29 mouse cellular contexts compared by ENCODE assay signal in the genomic region with DNA sequence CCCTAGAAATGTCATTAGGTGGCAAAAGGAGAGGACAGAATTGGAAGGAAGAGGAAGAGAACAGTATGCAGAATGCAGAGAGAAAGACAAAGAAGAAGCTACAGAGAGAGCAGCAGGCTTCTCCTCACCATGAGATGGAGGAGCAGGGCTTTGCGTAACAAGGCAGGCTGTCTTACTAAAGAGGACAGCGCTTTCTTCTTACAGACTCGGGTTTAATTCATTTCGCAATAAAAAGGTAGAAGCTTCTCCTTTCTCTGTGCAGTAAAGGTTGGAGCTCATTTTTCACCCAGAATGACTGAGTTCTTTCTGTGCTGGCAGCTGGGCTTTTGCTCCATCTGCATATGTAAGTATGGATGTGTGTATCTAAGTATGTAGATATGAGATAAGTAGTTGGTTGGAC. TPM values are rescaled to one million over a fixed set of nuclear protein-coding genes. Genes with fewer than 3 reads are reported as not detected.
DNase-seq lines count a peak whose midpoint lies in the region; ATAC-seq and TF ChIP-seq lines count a peak whose summit lies in the region.
"Had no signal": no experiment of that assay in that cellular context is flagged by ENCODE, and none has a peak within 500 bp of the region (broad histone marks: within the 10 kb centered on the region; RNA-seq: fewer than 3 reads in every experiment).

No protein-coding gene starts in this region.

- H3K27ac ChIP-seq in lung, postnatal 0 days (ENCODE audit: low read length): no peak overlapping the region
- H3K27ac ChIP-seq in bone marrow, adult 2 months (ENCODE audit: control insufficient read depth, insufficient read depth, low read depth, low read length, poor library complexity): peak overlapping the region; percentile 53; the same call in 1 of the 2 replicates
- H3K27ac ChIP-seq in midbrain, embryonic 11.5 days (ENCODE audit: low read depth, low read length): no peak overlapping the region
- H3K27ac ChIP-seq: embryonic facial prominence, embryonic 10.5 days; embryonic facial prominence, embryonic 13.5 days; forebrain, embryonic 10.5 days; forebrain, embryonic 13.5 days; gastrocnemius, adult 2 months; heart, adult 2 months; heart, embryonic 10.5 days; heart, embryonic 13.5 days; hindbrain, embryonic 14.5 days; hindbrain, postnatal 0 days had no signal

- H3K36me3 ChIP-seq in lung, postnatal 0 days (ENCODE audit: insufficient read depth, low read length): no peaks in the 10 kb centered on the region
- no peaks in the 10 kb centered on the region for H3K36me3 ChIP-seq in midbrain, embryonic 11.5 days (ENCODE audit: control insufficient read depth, insufficient read depth, low read length)

- no peak for TF ChIP-seq CTCF in lung, postnatal 0 days (IDR thresholded peaks at IDR 0.05)
- TF ChIP-seq CTCF in lung, adult 2 months (IDR thresholded peaks at IDR 0.05; ENCODE audit: insufficient read depth, low read length): no peak
- TF ChIP-seq CTCF in bone marrow, adult 2 months (IDR thresholded peaks at IDR 0.05; ENCODE audit: control insufficient read depth, insufficient read depth, low read length): no peak

- 91% methylated on average over 4 of the region's 4 CpGs for WGBS in lung, postnatal 0 days
- 94% methylated on average over 4 of the region's 4 CpGs for WGBS in lung, adult 2 months
- WGBS in bone marrow, adult 2 months: 53% methylated on average over 4 of the region's 4 CpGs
- WGBS in midbrain, embryonic 11.5 days: 90% methylated on average over 4 of the region's 4 CpGs

- TF ChIP-seq EP300 in lung, postnatal 0 days (IDR thresholded peaks at IDR 0.05): no peak

- H3K9me3 ChIP-seq in lung, postnatal 0 days (ENCODE audit: low read length): no peaks in the 10 kb centered on the region
- H3K9me3 ChIP-seq in midbrain, embryonic 11.5 days (ENCODE audit: control insufficient read depth, low read length): no peaks in the 10 kb centered on the region
- H3K9me3 ChIP-seq: embryonic facial prominence, embryonic 10.5 days; embryonic facial prominence, embryonic 13.5 days; forebrain, embryonic 10.5 days; forebrain, embryonic 13.5 days; heart, embryonic 10.5 days; heart, embryonic 13.5 days had no signal

- no peak overlapping the region for H3K4me3 ChIP-seq in lung, postnatal 0 days (ENCODE audit: low read depth, low read length)
- H3K4me3 ChIP-seq in lung, adult 2 months (replicated peaks; ENCODE audit: extremely low read depth, low read depth, low read length): no peak overlapping the region
- no peak overlapping the region for H3K4me3 ChIP-seq in bone marrow, adult 2 months (replicated peaks; ENCODE audit: control insufficient read depth, low read depth, low read length)
- H3K4me3 ChIP-seq in midbrain, embryonic 11.5 days (ENCODE audit: low read depth, low read length): no peak overlapping the region
- H3K4me3 ChIP-seq: embryonic facial prominence, embryonic 10.5 days; embryonic facial prominence, embryonic 13.5 days; erythroblast, embryonic 14.5 days; forebrain, embryonic 10.5 days; forebrain, embryonic 13.5 days; gastrocnemius, adult 2 months; heart, adult 2 months; heart, embryonic 10.5 days; heart, embryonic 13.5 days had no signal

- no peak for TF ChIP-seq POLR2A in lung, adult 2 months (IDR thresholded peaks at IDR 0.05; ENCODE audit: borderline replicate concordance, extremely low read depth, low read depth, low read length)
- no peak for TF ChIP-seq POLR2A in bone marrow, adult 2 months (IDR thresholded peaks at IDR 0.05; ENCODE audit: borderline replicate concordance, control insufficient read depth, low read depth, low read length)

- no peak for ATAC-seq in lung, postnatal 0 days
- peak; percentile 63 for ATAC-seq in granulocyte monocyte progenitor cell, adult 5-6 weeks (replicated peaks; ENCODE audit: poor library complexity, severe bottlenecking)
- peak; percentile 43 for ATAC-seq in monocyte, adult 5-6 weeks (replicated peaks; ENCODE audit: insufficient number of reproducible peaks, low FRiP score, low TSS enrichment, poor library complexity, severe bottlenecking)
- no peak for ATAC-seq in midbrain, embryonic 11.5 days (ENCODE audit: low FRiP score)
- ATAC-seq: CD4-positive, CD25-positive, alpha-beta regulatory T cell, adult 4 months; forebrain, embryonic 13.5 days; forebrain, embryonic 16.5 days; hindbrain, postnatal 0 days; inflammation-experienced regulatory T-cells, adult 6 months had no signal

- no peaks in the 10 kb centered on the region for H3K27me3 ChIP-seq in lung, postnatal 0 days (replicated peaks; ENCODE audit: insufficient read depth, low read length)
- no peaks in the 10 kb centered on the region for H3K27me3 ChIP-seq in midbrain, embryonic 11.5 days (ENCODE audit: control insufficient read depth, insufficient read depth, low read length)
- H3K27me3 ChIP-seq: embryonic facial prominence, embryonic 13.5 days; forebrain, embryonic 13.5 days; heart, embryonic 13.5 days had no signal

- no peaks in the 10 kb centered on the region for H3K4me1 ChIP-seq in lung, postnatal 0 days (ENCODE audit: insufficient read depth, low read depth, low read length)
- 0 out of 2 replicates have a peak, but pooled peaks cover 3% of the 10 kb centered on the region for H3K4me1 ChIP-seq in lung, adult 2 months (ENCODE audit: control insufficient read depth, insufficient read depth, low read length)
- peaks cover 6% of the 10 kb centered on the region for H3K4me1 ChIP-seq in bone marrow, adult 2 months (ENCODE audit: control insufficient read depth, insufficient read depth, low read length)
- no peaks in the 10 kb centered on the region for H3K4me1 ChIP-seq in midbrain, embryonic 11.5 days (ENCODE audit: control insufficient read depth, insufficient read depth, low read length)
- H3K4me1 ChIP-seq: embryonic facial prominence, embryonic 10.5 days; embryonic facial prominence, embryonic 13.5 days; forebrain, embryonic 10.5 days; forebrain, embryonic 13.5 days had no signal

- peak; percentile 30 for DNase-seq in lung, postnatal 0 days (ENCODE audit: low spot score)
- no peak for DNase-seq in lung, adult 2 months
- DNase-seq in midbrain, embryonic 11.5 days (ENCODE audit: low spot score, missing footprints): no peak
- DNase-seq in heart, adult 11 months: no peak
- DNase-seq: adrenal gland, adult 8-10 months; adrenal gland, postnatal 25 days; cerebellum, adult 18-20 months; cerebellum, adult 9-10 months; cerebellum, postnatal 14 days; gastrocnemius, adult 2 months; gastrocnemius, postnatal 14 days; heart, adult 2 months; heart, postnatal 14 days; heart, postnatal 4 days had no signal

- H3K9ac ChIP-seq in lung, postnatal 0 days (replicated peaks; ENCODE audit: low read depth): no peak overlapping the region
- H3K9ac ChIP-seq in midbrain, embryonic 11.5 days (ENCODE audit: low read length): no peak overlapping the region
- H3K9ac ChIP-seq: embryonic facial prominence, embryonic 13.5 days; forebrain, embryonic 13.5 days; heart, embryonic 13.5 days; hindbrain, embryonic 14.5 days had no signal

- no peak overlapping the region for H3K4me2 ChIP-seq in lung, postnatal 0 days (replicated peaks; ENCODE audit: low read depth, low read length)
- no peak overlapping the region for H3K4me2 ChIP-seq in midbrain, embryonic 11.5 days
- H3K4me2 ChIP-seq: embryonic facial prominence, embryonic 13.5 days; forebrain, embryonic 13.5 days; heart, embryonic 13.5 days; hindbrain, embryonic 14.5 days had no signal

RNA-seq across cellular contexts. Expression of a gene that starts 25.7 kb away (rescaled TPM):
- 14.0 and 14.3 TPM in 2 replicates for polyA plus RNA-seq in lung, postnatal 0 days (2015; fragmentation: Nextera tagmentation; extraction: Ambion mirVana)
- polyA plus RNA-seq in lung, adult 2 months (2012; rRNA removed): 83.9 and 94.4 TPM in 2 replicates
- polyA plus RNA-seq in bone marrow, adult 2 months (2011; ENCODE audit: insufficient read depth, insufficient read length, low replicate concordance, missing spikeins): 12.4 and 30.1 TPM in 2 replicates
- 14.1 and 19.6 TPM in 2 replicates for total RNA-seq in granulocyte monocyte progenitor cell, adult 5-6 weeks (2014; fragmentation: Nextera tagmentation)
- 11.9 and 20.8 TPM in 2 replicates for total RNA-seq in granulocyte monocyte progenitor cell, adult 5-6 weeks (2017)
- total RNA-seq in monocyte, adult 5-6 weeks (2017): 28.2 to 59.4 TPM (median 54.9 TPM) in 3 replicates
- polyA plus RNA-seq in midbrain, embryonic 11.5 days (2014; fragmentation: Nextera tagmentation; extraction: Ambion mirVana): 23.7 and 23.8 TPM in 2 replicates

RNA-seq across cellular contexts. Expression of a gene that starts 25.8 kb away (rescaled TPM):
- polyA plus RNA-seq in lung, postnatal 0 days (2015; fragmentation: Nextera tagmentation; extraction: Ambion mirVana): 14.4 and 14.6 TPM in 2 replicates
- polyA plus RNA-seq in lung, adult 2 months (2012; rRNA removed): 34.1 and 37.8 TPM in 2 replicates
- 10.9 and 29.2 TPM in 2 replicates for polyA plus RNA-seq in bone marrow, adult 2 months (2011; ENCODE audit: insufficient read depth, insufficient read length, low replicate concordance, missing spikeins)
- 10.7 and 13.9 TPM in 2 replicates for total RNA-seq in granulocyte monocyte progenitor cell, adult 5-6 weeks (2014; fragmentation: Nextera tagmentation)
- 7.8 and 9.9 TPM in 2 replicates for total RNA-seq in granulocyte monocyte progenitor cell, adult 5-6 weeks (2017)
- total RNA-seq in monocyte, adult 5-6 weeks (2017): 17.2 to 28.0 TPM (median 25.4 TPM) in 3 replicates
- 15.2 and 19.0 TPM in 2 replicates for polyA plus RNA-seq in midbrain, embryonic 11.5 days (2014; fragmentation: Nextera tagmentation; extraction: Ambion mirVana)

RNA-seq across cellular contexts. Expression of a gene that starts 38.5 kb away (rescaled TPM):
- 4.5 and 6.0 TPM in 2 replicates for polyA plus RNA-seq in lung, postnatal 0 days (2015; fragmentation: Nextera tagmentation; extraction: Ambion mirVana)
- 17.8 and 21.8 TPM in 2 replicates for polyA plus RNA-seq in lung, adult 2 months (2012; rRNA removed)
- polyA plus RNA-seq in bone marrow, adult 2 months (2011; ENCODE audit: insufficient read depth, insufficient read length, low replicate concordance, missing spikeins): 45.3 and 60.2 TPM in 2 replicates
- 52.0 and 70.0 TPM in 2 replicates for total RNA-seq in granulocyte monocyte progenitor cell, adult 5-6 weeks (2014; fragmentation: Nextera tagmentation)
- 30.2 and 39.5 TPM in 2 replicates for total RNA-seq in granulocyte monocyte progenitor cell, adult 5-6 weeks (2017)
- total RNA-seq in monocyte, adult 5-6 weeks (2017): 11.2 to 31.4 TPM (median 24.6 TPM) in 3 replicates
- polyA plus RNA-seq in midbrain, embryonic 11.5 days (2014; fragmentation: Nextera tagmentation; extraction: Ambion mirVana): 31.5 and 33.1 TPM in 2 replicates
- total RNA-seq: gastrocnemius, adult 2 months had no signal

RNA-seq across cellular contexts. Expression of a gene that starts 43.8 kb away (rescaled TPM):
- 4.8 TPM in 2 replicates for polyA plus RNA-seq in lung, postnatal 0 days (2015; fragmentation: Nextera tagmentation; extraction: Ambion mirVana)
- polyA plus RNA-seq in lung, adult 2 months (2012; rRNA removed): 8.3 and 9.6 TPM in 2 replicates
- polyA plus RNA-seq in bone marrow, adult 2 months (2011; ENCODE audit: insufficient read depth, insufficient read length, low replicate concordance, missing spikeins): 2.8 TPM in 1 of 2 replicates, not detected in the other
- 1.5 and 3.9 TPM in 2 replicates for total RNA-seq in granulocyte monocyte progenitor cell, adult 5-6 weeks (2014; fragmentation: Nextera tagmentation)
- 1.0 and 4.3 TPM in 2 replicates for total RNA-seq in granulocyte monocyte progenitor cell, adult 5-6 weeks (2017)
- 0.85 to 3.6 TPM (median 0.95 TPM) in 3 replicates for total RNA-seq in monocyte, adult 5-6 weeks (2017)
- 1.2 and 1.7 TPM in 2 replicates for polyA plus RNA-seq in midbrain, embryonic 11.5 days (2014; fragmentation: Nextera tagmentation; extraction: Ambion mirVana)

RNA-seq across cellular contexts. Expression of a gene that starts 52.7 kb away (rescaled TPM):
- polyA plus RNA-seq in lung, postnatal 0 days (2015; fragmentation: Nextera tagmentation; extraction: Ambion mirVana): 1.6 and 2.0 TPM in 2 replicates
- polyA plus RNA-seq in lung, adult 2 months (2012; rRNA removed): 5.2 TPM in 2 replicates
- polyA plus RNA-seq in bone marrow, adult 2 months (2011; ENCODE audit: insufficient read depth, insufficient read length, low replicate concordance, missing spikeins): 1.5 TPM in 2 replicates
- not detected in 2 replicates for total RNA-seq in granulocyte monocyte progenitor cell, adult 5-6 weeks (2014; fragmentation: Nextera tagmentation)
- 0.13 TPM in 1 of 2 replicates, not detected in the other for total RNA-seq in granulocyte monocyte progenitor cell, adult 5-6 weeks (2017)
- total RNA-seq in monocyte, adult 5-6 weeks (2017): 0.32 TPM in 1 of 3 replicates, not detected in the others
- 9.2 and 13.2 TPM in 2 replicates for polyA plus RNA-seq in midbrain, embryonic 11.5 days (2014; fragmentation: Nextera tagmentation; extraction: Ambion mirVana)
- total RNA-seq: gastrocnemius, adult 2 months had no signal
- polyA plus RNA-seq: CD4-positive, CD25-positive, alpha-beta regulatory T cell, adult 4 months; inflammation-experienced regulatory T-cells, adult 6 months had no signal

Comparison
In these comparisons a context has a peak if more than half of its experiments do, and no peak if none do; other contexts are left out.
1. ATAC-seq: peak in granulocyte monocyte progenitor cell, adult 5-6 weeks (single experiment) and monocyte, adult 5-6 weeks (single experiment); none in lung, postnatal 0 days (single experiment) and midbrain, embryonic 11.5 days (single experiment).